Mouse (Mus musculus) C2C12 (cell line): ENCODE measurements around the gene Fcho1.

Experiments used
- CTCF ChIP-seq: IDR thresholded peaks from one replicate; pipeline ENCODE4 v1.5.1; 2011; ENCODE audit not compliant: control insufficient read depth, insufficient read depth, insufficient read length
- MAX ChIP-seq: IDR thresholded peaks from one replicate; pipeline ENCODE4 v1.6.1; 2011; ENCODE audit warnings: mild to moderate bottlenecking, control low read depth
- MYOD1 ChIP-seq: IDR thresholded peaks from one replicate; pipeline ENCODE4 v1.6.1; 2011; ENCODE audit warnings: low read depth; ENCODE audit not compliant: control insufficient read depth, insufficient read length
- MYOG ChIP-seq: IDR thresholded peaks from one replicate; pipeline ENCODE4 v1.6.1; 2011; ENCODE audit not compliant: control insufficient read depth, insufficient read length; ENCODE audit errors: extremely low read depth
- USF1 ChIP-seq: IDR thresholded peaks from one replicate; pipeline ENCODE4 v1.6.1; 2011; ENCODE audit warnings: low read depth, mild to moderate bottlenecking, control low read depth, moderate library complexity

DNA sequence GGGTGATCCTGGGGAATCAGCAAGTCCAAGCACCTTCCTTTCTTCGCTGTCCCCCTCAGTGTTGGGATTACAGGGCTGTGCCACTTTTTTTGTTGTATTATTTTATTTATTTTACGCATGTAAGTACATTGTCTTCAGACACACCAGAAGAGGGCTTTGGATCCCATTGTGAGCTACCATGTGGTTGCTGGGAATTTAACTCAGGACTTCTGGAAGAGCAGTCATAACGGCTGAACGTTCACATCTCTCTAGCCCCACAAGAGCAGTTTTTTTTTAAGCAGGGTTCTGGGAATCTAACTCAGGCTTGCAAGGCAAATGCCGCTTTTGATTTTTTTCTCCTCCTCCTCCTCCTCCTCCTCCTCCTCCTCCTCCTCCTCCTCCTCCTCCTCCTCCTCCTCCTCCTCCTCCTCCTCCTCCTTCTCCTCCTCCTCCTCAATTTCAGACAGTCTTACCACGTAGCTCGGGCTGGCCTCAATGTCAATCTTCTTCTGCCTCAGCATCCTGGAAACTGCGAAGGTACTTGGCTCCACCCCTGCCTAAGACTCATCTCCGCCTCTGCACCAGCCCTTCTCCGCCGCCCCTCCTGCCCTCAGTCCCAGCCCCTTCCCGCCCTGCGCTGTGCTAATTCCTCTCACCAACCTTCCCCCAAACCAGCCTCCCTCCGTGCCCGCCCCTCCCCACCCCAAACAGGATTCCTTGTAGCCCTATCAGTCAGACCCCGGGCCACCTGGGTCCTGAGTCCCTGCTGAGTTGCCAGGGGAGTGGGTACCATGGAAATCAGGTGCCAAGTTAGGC lies 3.5 kb upstream of the Fcho1 start:
- TF ChIP-seq CTCF (no peak), MYOD1 (no peak), MAX (no peak), USF1 (no peak), MYOG (no peak)
